Mouse (Mus musculus): ENCODE results near the gene R3hdm4. TPM values are rescaled to one million over a fixed set of nuclear protein-coding genes. Genes with fewer than 3 reads are reported as not detected.

R3hdm4 gene
- polyA plus RNA-seq, 1 experiment, result 87.2 TPM

DNA sequence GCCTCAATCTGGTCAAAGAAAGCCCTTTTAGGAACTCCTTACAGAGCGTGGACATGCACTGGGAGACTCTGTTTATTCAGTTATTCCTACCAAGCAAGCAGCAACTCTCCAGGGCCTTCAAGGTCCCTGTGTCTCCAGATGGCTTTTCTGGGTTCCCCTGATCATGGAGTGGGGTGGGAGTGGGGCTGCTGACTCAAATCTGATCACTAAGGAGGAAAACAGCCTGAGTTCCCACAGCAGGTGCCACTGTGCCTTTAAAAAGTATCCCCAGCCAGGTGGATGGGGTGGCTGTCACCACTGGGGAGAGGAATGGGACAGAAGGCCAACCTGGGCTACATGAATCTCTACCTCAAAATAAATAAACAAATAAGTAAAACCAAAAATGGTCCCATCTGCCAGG is 22.0 kb upstream of the R3hdm4 start:
- Histone ChIP-seq H3K27ac (ENCODE audit: insufficient read depth, low read depth, low read length) (no peak overlapping the region), H3K4me3 (ENCODE audit: insufficient read depth, low read length) (no peak overlapping the region), H3K4me1 (ENCODE audit: control insufficient read depth, insufficient read depth, low read length) (peaks cover 46% of the 10 kb centered on the region)
- TF ChIP-seq CTCF (IDR thresholded peaks at IDR 0.05; ENCODE audit: low read depth, low read length), result no peak
- no peak for TF ChIP-seq POLR2A (IDR thresholded peaks at IDR 0.05; ENCODE audit: borderline replicate concordance, low read depth, low read length)

DNA sequence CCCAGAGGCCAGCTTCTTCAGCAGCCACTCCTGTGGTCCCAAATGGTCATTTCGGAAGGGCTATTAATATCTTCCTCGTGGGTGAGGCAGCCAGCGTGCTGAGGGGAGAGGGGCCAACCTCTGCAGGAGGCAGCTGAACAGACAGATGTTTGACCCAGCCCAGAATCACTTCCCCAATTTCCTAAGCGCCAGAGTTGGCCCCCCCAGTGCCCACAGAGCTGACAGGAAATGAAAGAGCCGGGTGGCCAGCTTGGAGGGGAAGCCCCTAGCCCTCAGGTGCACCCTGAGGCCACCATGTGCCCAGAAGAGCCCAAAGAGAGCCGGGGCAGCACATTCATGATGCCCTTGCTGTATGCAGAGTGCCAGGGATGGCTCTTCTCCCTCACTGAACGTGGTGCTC is 19.7 kb upstream of the R3hdm4 start:
- TF ChIP-seq POLR2A (IDR thresholded peaks at IDR 0.05; ENCODE audit: borderline replicate concordance, low read depth, low read length), result no peak
- no peak for TF ChIP-seq CTCF (IDR thresholded peaks at IDR 0.05; ENCODE audit: low read depth, low read length)
- Histone ChIP-seq H3K27ac (ENCODE audit: insufficient read depth, low read depth, low read length) (peak overlapping the region; percentile 82), H3K4me1 (ENCODE audit: control insufficient read depth, insufficient read depth, low read length) (peaks cover 57% of the 10 kb centered on the region), H3K4me3 (ENCODE audit: insufficient read depth, low read length) (peak overlapping the region; percentile 29; the same call in 1 of the 2 replicates)

- H3K27ac ChIP-seq (ENCODE audit: insufficient read depth, low read depth, low read length), result no peak overlapping the region
- no peak for TF ChIP-seq POLR2A (IDR thresholded peaks at IDR 0.05; ENCODE audit: borderline replicate concordance, low read depth, low read length)
- TF ChIP-seq CTCF (IDR thresholded peaks at IDR 0.05; ENCODE audit: low read depth, low read length), result no peak
- H3K4me3 ChIP-seq (ENCODE audit: insufficient read depth, low read length), result no peak overlapping the region
- H3K4me1 ChIP-seq (ENCODE audit: control insufficient read depth, insufficient read depth, low read length), result peaks cover 78% of the 10 kb centered on the region
These were observed 16.9 kb upstream of the R3hdm4 start for GRCm38 (mm10) chr10:79937775-79938526.

- TF ChIP-seq POLR2A (IDR thresholded peaks at IDR 0.05; ENCODE audit: borderline replicate concordance, low read depth, low read length) (no peak), CTCF (IDR thresholded peaks at IDR 0.05; ENCODE audit: low read depth, low read length) (no peak)
- H3K4me3 ChIP-seq (ENCODE audit: insufficient read depth, low read length), result peak overlapping the region; percentile 19
- peak overlapping the region; percentile 41 for H3K27ac ChIP-seq (ENCODE audit: insufficient read depth, low read depth, low read length)
- peaks cover 84% of the 10 kb centered on the region for H3K4me1 ChIP-seq (ENCODE audit: control insufficient read depth, insufficient read depth, low read length)
These were observed 16.0 kb upstream of the R3hdm4 start for GRCm38 (mm10) chr10:79936911-79937441.

GRCm38 (mm10) chr10:79936284-79936910 is 15.4 kb upstream of the R3hdm4 start:
- Histone ChIP-seq H3K4me3 (ENCODE audit: insufficient read depth, low read length) (peak overlapping the region; percentile 19), H3K4me1 (ENCODE audit: control insufficient read depth, insufficient read depth, low read length) (peaks cover 84% of the 10 kb centered on the region), H3K27ac (ENCODE audit: insufficient read depth, low read depth, low read length) (peak overlapping the region; percentile 41)
- TF ChIP-seq POLR2A (IDR thresholded peaks at IDR 0.05; ENCODE audit: borderline replicate concordance, low read depth, low read length) (no peak), CTCF (IDR thresholded peaks at IDR 0.05; ENCODE audit: low read depth, low read length) (no peak)

- no peak overlapping the region for H3K27ac ChIP-seq (ENCODE audit: insufficient read depth, low read depth, low read length)
- no peak overlapping the region for H3K4me3 ChIP-seq (ENCODE audit: insufficient read depth, low read length)
- TF ChIP-seq POLR2A (IDR thresholded peaks at IDR 0.05; ENCODE audit: borderline replicate concordance, low read depth, low read length) (no peak), CTCF (IDR thresholded peaks at IDR 0.05; ENCODE audit: low read depth, low read length) (no peak)
- peaks cover 80% of the 10 kb centered on the region for H3K4me1 ChIP-seq (ENCODE audit: control insufficient read depth, insufficient read depth, low read length)
These were observed 14.0 kb upstream of the R3hdm4 start for GRCm38 (mm10) chr10:79934794-79935569.

DNA sequence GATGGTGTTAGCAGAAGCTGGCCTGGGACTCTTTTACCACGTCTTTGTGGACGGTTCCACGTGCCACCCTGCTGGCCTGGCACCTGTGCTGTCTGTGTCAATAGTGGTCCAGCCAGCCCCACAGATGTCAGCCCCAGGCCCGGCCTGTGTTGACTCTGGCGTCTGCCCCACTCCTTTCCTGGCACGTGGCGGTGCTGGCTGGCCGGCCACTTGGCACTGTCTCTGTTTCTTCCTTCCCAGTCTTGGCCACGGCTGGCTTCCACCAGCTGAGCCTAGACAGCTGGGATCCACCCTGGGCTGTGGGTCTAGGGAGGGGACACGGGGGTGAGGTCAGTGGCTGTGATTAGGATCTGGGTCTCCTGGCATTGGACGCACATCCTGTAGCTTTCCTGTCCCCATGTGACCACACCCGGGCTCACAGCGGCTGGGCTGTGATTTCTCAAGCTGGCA is 13.3 kb upstream of the R3hdm4 start:
- Histone ChIP-seq H3K4me3 (ENCODE audit: insufficient read depth, low read length) (no peak overlapping the region), H3K4me1 (ENCODE audit: control insufficient read depth, insufficient read depth, low read length) (peaks cover 79% of the 10 kb centered on the region), H3K27ac (ENCODE audit: insufficient read depth, low read depth, low read length) (peak overlapping the region; percentile 43)
- no peak for TF ChIP-seq CTCF (IDR thresholded peaks at IDR 0.05; ENCODE audit: low read depth, low read length)
- TF ChIP-seq POLR2A (IDR thresholded peaks at IDR 0.05; ENCODE audit: borderline replicate concordance, low read depth, low read length), result no peak

DNA sequence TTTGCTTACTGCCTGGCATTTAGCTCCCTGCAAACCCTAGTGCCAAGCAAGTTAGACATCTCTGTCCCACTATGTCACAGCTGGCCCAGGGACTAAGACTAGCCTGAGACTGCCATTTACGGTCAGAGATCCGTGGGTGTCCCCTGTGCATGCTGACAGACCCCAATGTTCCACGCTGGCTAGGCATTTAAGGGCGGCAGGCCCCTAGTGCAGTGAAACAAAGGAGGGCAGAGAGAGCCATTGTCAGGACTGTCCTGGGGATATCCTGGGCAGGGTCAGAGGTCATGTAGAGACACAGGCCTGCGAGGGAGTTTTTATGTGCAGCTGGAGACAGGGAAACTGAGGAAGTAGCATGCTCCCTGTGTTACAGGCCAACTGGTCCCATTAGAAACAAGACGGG is 12.9 kb upstream of the R3hdm4 start:
- H3K27ac ChIP-seq (ENCODE audit: insufficient read depth, low read depth, low read length), result peak overlapping the region; percentile 43
- H3K4me3 ChIP-seq (ENCODE audit: insufficient read depth, low read length), result no peak overlapping the region
- TF ChIP-seq POLR2A (IDR thresholded peaks at IDR 0.05; ENCODE audit: borderline replicate concordance, low read depth, low read length), result no peak
- no peak for TF ChIP-seq CTCF (IDR thresholded peaks at IDR 0.05; ENCODE audit: low read depth, low read length)
- peaks cover 77% of the 10 kb centered on the region for H3K4me1 ChIP-seq (ENCODE audit: control insufficient read depth, insufficient read depth, low read length)

DNA sequence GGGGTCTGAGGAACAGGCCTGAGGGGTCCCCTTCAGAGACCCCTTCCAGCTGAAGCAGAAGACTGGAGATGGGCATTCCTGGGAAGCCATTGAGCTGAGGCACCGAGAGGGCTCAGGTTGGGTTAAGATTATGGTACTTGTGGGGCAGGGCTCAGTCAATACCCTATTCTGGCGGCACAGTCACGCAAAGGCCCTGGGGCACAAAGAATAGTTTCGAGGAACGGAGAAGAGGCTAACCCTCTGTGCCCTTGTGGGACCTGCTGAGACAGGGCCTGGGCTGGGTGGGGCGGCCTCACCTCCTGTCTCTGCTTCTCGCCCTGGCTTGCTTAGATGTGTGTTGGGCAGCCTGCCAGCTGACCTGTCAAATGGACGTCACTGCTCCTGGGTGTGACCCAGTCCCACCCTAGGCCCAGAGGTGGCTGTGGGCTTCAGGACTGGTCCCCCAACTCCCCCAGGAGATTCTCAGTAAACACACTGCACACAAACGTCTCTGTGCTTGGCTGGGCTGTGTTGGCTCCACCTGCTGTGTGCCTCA is 12.2 kb upstream of the R3hdm4 start:
- peak overlapping the region; percentile 69 for H3K27ac ChIP-seq (ENCODE audit: insufficient read depth, low read depth, low read length)
- H3K4me3 ChIP-seq (ENCODE audit: insufficient read depth, low read length), result no peak overlapping the region
- peaks cover 72% of the 10 kb centered on the region for H3K4me1 ChIP-seq (ENCODE audit: control insufficient read depth, insufficient read depth, low read length)
- TF ChIP-seq CTCF (IDR thresholded peaks at IDR 0.05; ENCODE audit: low read depth, low read length) (no peak), POLR2A (IDR thresholded peaks at IDR 0.05; ENCODE audit: borderline replicate concordance, low read depth, low read length) (no peak)

All from bone marrow macrophage, adult 2 months (primary cell).